Mouse (Mus musculus): ENCODE results near the gene Ccnq.

Ccnq gene

GRCm38 (mm10) chr11:78750885-78751842 lies at the start of gene Ccnq:
TSS of gene Ccnq (minus strand) at chr11:78751729.
- in situ Hi-C loops (cut with MboI; ENCODE audit: low pct_unique_long_range_greater_than_20kb in 1 of 2, low sequenced_read_pairs in 2 of 2, unreplicated experiment in 1 of 2), result no loop called here

- in situ Hi-C loops (cut with MboI; ENCODE audit: low pct_unique_long_range_greater_than_20kb in 1 of 2, low sequenced_read_pairs in 2 of 2, unreplicated experiment in 1 of 2), result no loop called here
Measured at GRCm38 (mm10) chr11:78801094-78801493, 49.6 kb upstream of the Ccnq start.

GRCm38 (mm10) chr11:78796072-78796729 lies 44.7 kb upstream of the Ccnq start:
- in situ Hi-C loops (cut with MboI; ENCODE audit: low pct_unique_long_range_greater_than_20kb in 1 of 2, low sequenced_read_pairs in 2 of 2, unreplicated experiment in 1 of 2), result no loop called here

- in situ Hi-C loops (cut with MboI; ENCODE audit: low pct_unique_long_range_greater_than_20kb in 1 of 2, low sequenced_read_pairs in 2 of 2, unreplicated experiment in 1 of 2), result no loop called here
Measured at GRCm38 (mm10) chr11:78793116-78793515, 41.6 kb upstream of the Ccnq start.

GRCm38 (mm10) chr11:78792465-78792864 lies 40.9 kb upstream of the Ccnq start:
- in situ Hi-C loops (cut with MboI; ENCODE audit: low pct_unique_long_range_greater_than_20kb in 1 of 2, low sequenced_read_pairs in 2 of 2, unreplicated experiment in 1 of 2), result no loop called here

- in situ Hi-C loops (cut with MboI; ENCODE audit: low pct_unique_long_range_greater_than_20kb in 1 of 2, low sequenced_read_pairs in 2 of 2, unreplicated experiment in 1 of 2), result no loop called here
Measured at GRCm38 (mm10) chr11:78792055-78792454, 40.5 kb upstream of the Ccnq start.

GRCm38 (mm10) chr11:78791582-78791981 lies 40.1 kb upstream of the Ccnq start:
- in situ Hi-C loops (cut with MboI; ENCODE audit: low pct_unique_long_range_greater_than_20kb in 1 of 2, low sequenced_read_pairs in 2 of 2, unreplicated experiment in 1 of 2), result no loop called here

- in situ Hi-C loops (cut with MboI; ENCODE audit: low pct_unique_long_range_greater_than_20kb in 1 of 2, low sequenced_read_pairs in 2 of 2, unreplicated experiment in 1 of 2), result no loop called here
Measured at GRCm38 (mm10) chr11:78789370-78790060, 38.0 kb upstream of the Ccnq start.

- in situ Hi-C loops (cut with MboI; ENCODE audit: low pct_unique_long_range_greater_than_20kb in 1 of 2, low sequenced_read_pairs in 2 of 2, unreplicated experiment in 1 of 2), result no loop called here
Measured at GRCm38 (mm10) chr11:78786013-78786431, 34.5 kb upstream of the Ccnq start.

GRCm38 (mm10) chr11:78782791-78783347 lies 31.3 kb upstream of the Ccnq start:
- in situ Hi-C loops (cut with MboI; ENCODE audit: low pct_unique_long_range_greater_than_20kb in 1 of 2, low sequenced_read_pairs in 2 of 2, unreplicated experiment in 1 of 2), result no loop called here

GRCm38 (mm10) chr11:78782326-78782725 lies 30.8 kb upstream of the Ccnq start:
- in situ Hi-C loops (cut with MboI; ENCODE audit: low pct_unique_long_range_greater_than_20kb in 1 of 2, low sequenced_read_pairs in 2 of 2, unreplicated experiment in 1 of 2), result no loop called here

- in situ Hi-C loops (cut with MboI; ENCODE audit: low pct_unique_long_range_greater_than_20kb in 1 of 2, low sequenced_read_pairs in 2 of 2, unreplicated experiment in 1 of 2), result no loop called here
Measured at GRCm38 (mm10) chr11:78780571-78780970, 29.0 kb upstream of the Ccnq start.

GRCm38 (mm10) chr11:78780002-78780401 lies 28.5 kb upstream of the Ccnq start:
- in situ Hi-C loops (cut with MboI; ENCODE audit: low pct_unique_long_range_greater_than_20kb in 1 of 2, low sequenced_read_pairs in 2 of 2, unreplicated experiment in 1 of 2), result no loop called here

- in situ Hi-C loops (cut with MboI; ENCODE audit: low pct_unique_long_range_greater_than_20kb in 1 of 2, low sequenced_read_pairs in 2 of 2, unreplicated experiment in 1 of 2), result no loop called here
Measured at GRCm38 (mm10) chr11:78777851-78778680, 26.5 kb upstream of the Ccnq start.

- in situ Hi-C loops (cut with MboI; ENCODE audit: low pct_unique_long_range_greater_than_20kb in 1 of 2, low sequenced_read_pairs in 2 of 2, unreplicated experiment in 1 of 2), result no loop called here
Measured at GRCm38 (mm10) chr11:78771751-78772283, 20.3 kb upstream of the Ccnq start.

- in situ Hi-C loops (cut with MboI; ENCODE audit: low pct_unique_long_range_greater_than_20kb in 1 of 2, low sequenced_read_pairs in 2 of 2, unreplicated experiment in 1 of 2), result no loop called here
Measured at GRCm38 (mm10) chr11:78770436-78770835, 18.9 kb upstream of the Ccnq start.

- in situ Hi-C loops (cut with MboI; ENCODE audit: low pct_unique_long_range_greater_than_20kb in 1 of 2, low sequenced_read_pairs in 2 of 2, unreplicated experiment in 1 of 2), result no loop called here
Measured at GRCm38 (mm10) chr11:78768778-78769177, 17.2 kb upstream of the Ccnq start.
